Mouse (Mus musculus) liver, adult 2 months (tissue): Measurements from ENCODE around the gene Wdr66.

Source experiments
- CTCF ChIP-seq: fragments of 200-500 bp; IDR thresholded peaks from 2 replicates; pipeline ENCODE4 v1.5.1; 2011; ENCODE audit warnings: low read depth, low read length, control low read depth
- POLR2A ChIP-seq: fragments of 200-500 bp; IDR thresholded peaks from 2 replicates; pipeline ENCODE4 v1.6.1; 2011; ENCODE audit warnings: low read length, control low read depth; ENCODE audit not compliant: insufficient read depth; ENCODE audit errors: extremely low read depth

GRCm38 (mm10) chr5:123226851-123227250 is 25.1 kb upstream of the Wdr66 start:
- TF ChIP-seq CTCF: no peak
- TF ChIP-seq POLR2A: no peak
